Mouse (Mus musculus) urinary bladder, adult 18-20 months (tissue): ENCODE results near the gene Gm48552.

Experiments used
- DNase-seq, 2 experiments: peaks; one replicate each; pipeline ENCODE4 v3.0.0; 2022; ENCODE audit warnings: low spot score in 2 of 2, mixed read lengths in 2 of 2

The Gm48552 gene

DNA sequence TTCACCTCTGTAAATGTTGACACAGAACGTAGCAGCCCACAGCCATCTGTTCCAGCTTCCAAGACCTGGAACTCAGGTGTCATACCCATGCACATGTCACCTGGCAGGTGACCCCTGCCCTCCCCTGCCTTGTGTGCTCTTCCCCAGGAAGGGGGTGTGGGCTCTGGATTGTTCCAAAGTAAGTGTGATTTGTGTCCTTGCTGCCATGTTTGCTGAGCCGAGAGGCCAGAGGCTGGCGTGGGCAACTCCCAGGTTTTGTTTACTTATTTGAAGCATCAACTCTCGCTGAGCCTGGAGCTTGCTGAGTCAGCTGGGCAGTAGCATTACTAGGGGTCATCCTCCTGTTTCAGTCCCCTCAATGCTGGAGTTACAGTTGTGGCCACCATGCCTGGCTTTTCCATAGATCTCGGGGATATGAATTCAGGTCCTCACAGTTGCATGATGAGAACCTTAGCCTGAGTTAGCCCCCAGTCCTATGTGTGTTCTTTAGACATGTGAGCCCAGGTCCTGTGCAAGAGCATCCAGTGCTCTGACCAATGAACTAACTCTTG lies at the start of gene Gm48552:
TSS of gene Gm48552 (plus strand) at position 501 of the 551 bp plus-strand sequence.
- DNase-seq: no peak

DNA sequence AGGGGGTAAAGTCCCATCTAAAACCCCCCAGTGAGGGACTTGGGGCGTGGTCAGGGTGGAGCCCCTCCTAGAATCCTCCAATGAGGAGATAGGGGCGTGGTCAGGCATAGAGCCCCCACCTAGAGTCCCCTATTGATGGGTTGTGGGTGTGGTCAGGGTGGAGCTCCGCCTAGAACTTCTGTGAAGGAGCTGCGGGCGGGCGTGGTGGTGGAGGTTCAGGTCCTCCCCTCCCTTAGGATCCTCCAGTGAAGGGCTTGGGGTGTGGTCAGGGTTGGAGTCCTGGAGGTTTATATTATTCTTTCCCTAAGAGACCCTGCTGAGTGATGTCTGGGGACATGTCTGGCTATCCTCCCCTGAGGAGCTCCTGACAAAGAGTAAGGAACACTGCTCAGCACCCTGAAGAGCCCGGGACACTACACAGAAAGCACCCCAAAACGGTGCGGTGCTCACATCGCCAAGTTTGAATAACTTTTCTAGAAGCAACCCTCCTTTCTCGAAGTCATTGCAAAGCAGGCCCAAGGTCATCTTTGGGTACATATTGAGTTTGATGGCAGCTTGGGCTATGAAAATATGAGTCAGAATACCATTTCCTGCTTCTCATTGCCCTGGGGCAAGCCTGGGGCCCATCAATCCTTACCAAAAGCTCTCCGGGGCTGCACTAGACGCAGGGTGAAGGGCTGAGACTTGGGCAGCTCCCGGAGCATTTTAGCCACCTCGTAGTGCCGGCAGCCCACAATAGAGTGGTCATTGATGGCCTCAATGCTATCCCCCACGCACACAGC lies 48.1 kb upstream of the Gm48552 start:
- DNase-seq: no peak

DNA sequence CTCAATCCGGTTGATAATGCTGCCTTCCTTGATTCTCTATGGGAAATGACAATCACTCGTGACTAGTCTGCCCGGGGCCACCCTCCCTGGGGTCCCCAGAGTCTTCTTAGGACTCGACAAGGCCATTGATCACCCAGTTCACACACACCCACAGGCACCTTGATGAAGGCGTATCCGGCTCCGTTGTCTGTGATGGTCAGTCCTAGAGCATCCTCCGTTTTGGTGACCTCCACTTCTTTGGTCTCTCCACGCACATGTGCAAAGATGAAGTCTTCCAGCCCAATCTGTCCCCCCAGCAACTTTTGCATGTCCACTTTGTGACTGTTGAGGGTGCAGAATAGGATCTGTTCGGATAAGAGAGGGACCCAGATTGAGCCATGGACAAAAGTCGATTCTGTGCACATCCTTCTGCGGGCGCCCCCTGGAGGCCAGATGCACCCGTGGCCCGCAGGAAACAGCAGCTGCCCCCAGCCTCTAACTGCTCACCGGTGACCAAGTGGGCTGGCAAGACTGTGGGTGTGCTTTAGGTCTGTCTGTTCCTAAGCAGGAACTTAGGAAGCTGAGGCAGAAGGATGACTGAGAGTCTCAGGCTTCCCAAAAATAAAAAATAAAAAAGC lies 47.4 kb upstream of the Gm48552 start:
- DNase-seq: peak in 1 of 2 experiments; percentile 59

DNA sequence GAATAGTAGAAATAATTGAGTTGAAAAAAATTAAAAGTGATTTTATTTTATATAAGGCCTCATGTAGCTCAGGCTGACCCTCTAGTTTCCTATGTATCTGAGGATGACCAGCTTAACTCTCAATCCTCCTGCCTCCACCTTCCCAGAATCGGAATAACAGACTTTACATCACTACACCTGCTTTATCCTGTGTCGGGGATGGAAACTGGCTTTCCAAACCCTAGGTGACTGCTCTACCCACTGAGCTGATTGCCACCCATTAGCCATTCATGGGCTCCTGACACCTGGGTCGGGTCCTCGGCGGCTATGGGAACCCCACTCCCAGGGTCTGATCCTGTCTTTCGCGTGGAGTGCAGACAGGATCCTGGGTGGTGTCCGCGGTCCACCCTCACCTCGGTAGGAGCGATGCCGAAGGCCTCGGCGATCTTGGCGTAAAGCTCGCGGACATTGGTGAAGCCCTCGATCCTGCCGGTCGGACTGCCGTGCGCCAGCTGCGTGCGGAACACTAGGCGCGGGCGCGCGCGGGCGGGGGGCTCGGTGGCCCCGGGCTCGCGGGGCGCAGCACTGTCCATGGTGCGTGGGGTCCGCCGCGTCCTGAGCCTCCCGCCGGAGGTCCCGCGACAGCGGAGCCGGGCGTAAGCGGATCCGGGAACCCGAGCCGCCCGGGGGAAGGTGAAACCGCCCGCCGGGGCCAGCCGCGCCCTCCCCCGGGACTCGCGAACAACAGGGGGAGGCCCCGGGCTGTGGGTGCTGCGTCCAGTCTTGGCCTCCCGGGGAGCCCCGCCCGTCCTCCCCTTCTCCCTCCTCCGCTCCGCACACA lies 45.9 kb upstream of the Gm48552 start, which contains the start of gene Gipc3:
TSS of gene Gipc3 (minus strand) at position 581 of the 820 bp plus-strand sequence.
- no peak for DNase-seq

DNA sequence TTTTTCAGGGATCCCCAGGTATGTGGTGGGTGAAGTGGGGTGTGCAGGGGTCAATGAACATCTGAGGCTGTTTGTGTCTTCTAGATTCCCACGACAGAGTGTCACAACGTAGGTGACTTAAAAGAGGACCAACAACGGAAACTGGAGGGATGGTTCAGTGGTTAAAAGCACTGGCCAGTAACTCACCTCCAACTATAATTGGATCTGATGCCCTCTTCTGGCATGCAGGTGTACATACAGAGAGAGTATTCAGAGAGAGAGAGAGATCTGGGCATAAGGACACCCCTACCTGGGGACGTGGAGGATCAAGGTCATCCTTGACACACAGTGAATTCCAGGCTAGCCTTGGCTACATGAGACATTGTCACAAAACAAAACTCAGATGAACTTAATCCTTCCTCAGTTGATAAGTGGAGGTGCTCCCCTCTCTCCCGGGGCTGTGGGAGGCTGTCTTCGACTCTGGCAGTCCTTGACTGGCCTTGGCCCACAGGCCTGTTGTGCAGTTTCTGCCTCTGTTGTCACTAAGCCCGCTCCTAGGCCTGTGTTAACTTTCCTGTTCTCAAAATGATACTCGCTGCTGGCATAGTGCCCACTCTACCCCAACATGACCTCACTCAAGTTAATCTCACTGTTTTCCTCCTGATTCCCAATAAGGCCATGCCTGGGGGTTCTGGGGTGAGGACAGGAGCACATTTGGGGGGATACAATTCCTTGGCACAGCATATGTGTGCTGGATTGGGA lies 44.2 kb upstream of the Gm48552 start:
- DNase-seq: no peak

DNA sequence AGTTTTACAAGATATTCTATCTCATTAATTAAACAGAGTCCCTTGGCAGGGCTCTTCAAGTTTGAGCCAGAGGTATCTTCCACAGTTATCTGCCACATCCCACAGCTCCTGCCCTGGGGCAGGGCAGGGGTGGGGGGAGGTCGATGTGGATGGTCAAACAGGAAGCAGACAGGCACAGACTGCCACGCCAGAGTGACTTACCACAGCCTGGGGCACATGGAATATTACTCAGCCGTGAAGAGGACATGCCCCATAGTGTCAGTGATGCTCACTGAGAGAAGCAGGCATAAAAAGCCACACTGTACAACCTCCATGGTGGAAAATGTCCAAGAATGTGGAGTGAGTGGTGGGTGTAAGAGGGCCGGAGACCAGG lies 43.7 kb upstream of the Gm48552 start:
- DNase-seq: no peak

DNA sequence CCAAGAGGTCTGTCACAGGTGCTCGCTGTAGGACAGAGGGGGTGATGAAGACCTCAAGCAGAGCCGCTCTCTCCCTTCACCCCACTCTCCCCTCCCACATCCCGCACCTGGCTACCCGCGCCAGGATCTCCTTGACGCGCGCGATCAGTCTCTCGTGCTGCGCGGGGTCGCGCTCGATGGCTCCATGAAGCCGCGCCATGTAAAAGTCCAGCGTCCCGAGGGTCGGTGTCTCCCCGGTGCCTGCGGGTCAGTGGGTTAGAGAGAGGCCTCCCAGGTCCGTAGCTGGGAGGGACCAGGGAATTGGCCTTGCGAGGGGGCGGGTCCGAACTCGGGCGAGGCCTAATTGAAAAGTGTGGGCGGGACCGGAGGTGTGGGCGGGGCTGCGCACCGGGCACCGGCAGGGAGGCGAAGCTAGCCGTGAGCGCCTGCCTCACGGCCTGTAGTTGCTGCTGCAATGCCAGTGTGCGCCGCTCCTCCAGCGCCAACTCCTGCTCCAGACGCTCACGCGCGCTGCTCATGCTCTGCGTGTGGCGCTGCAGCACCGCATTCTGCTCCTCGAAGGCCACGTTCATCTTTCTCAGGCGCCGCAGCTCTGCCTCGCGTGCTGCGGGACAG lies 42.2 kb upstream of the Gm48552 start:
- peak; percentile 61 to 63 for DNase-seq

DNA sequence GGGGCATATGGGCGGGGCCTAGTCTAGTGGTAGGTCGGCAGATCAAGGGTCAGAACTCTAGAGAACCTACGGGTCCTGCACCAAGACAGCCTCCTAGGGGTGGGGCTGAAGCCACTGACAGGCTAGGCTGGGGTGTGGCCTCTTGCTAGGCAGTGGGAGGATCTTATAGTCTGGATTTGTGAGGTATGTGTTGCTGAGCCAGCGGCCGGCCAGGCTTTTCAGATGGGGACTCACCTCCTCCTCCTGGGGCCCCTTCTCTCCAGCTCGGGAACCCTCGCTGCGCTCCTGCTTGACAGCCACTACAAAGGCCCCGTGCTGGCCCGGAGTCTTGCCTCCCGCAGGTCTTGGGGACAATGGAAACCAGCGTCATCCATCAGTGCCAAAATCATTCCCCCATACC lies 39.7 kb upstream of the Gm48552 start:
- no peak for DNase-seq

DNA sequence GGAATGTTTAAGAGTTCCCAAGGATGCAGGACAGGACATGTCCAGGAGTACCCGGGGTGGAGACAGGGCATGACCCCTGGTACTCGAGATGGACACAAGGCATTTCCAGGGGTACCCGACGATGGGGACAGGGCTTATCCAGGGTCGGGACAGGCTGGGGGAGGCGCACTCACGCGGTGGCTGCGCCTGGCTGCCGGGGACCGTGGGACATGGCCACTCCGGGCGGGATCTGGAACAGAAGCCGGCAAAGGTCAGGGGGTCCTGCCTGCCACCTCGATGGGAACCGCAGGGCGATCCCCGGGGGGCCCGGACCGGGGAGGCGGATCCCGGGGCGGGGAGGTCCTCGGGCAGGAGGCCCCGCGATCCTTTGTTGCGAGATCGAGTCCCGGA lies 38.8 kb upstream of the Gm48552 start:
- DNase-seq: no peak

DNA sequence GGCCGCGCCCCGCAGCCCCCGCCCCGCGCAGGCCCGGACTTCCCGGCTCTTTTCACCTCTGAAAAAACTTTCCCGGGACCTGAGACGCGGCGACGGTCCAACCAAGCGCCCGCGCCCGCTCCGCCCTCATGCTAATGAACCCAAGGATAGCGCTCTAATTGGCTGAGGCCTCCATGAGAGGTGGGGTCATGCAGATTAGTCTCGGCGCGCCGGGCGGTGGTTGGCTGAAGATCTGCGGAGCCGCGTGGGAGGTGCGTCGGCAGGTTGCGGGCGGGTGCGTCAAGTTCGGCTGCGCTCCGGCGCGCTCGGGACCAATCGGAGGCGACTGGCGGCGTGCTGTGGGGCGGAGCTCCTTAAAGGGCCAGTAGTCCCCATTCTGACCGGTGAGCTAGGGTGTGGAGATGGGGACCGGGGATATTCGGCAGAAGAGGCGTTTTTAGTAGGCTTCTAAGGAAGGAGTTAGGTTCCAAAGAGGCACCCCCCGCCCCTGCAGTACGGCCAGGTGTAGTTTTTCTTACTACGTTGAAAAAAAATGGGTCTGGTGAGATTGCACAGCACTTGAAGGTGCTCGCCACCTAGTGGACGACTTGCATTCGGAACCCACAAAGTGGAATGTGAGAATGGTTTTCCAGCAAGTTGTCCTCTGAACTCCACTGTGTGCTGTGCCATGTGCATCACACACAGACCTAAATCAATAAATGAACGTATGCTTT lies 38.3 kb upstream of the Gm48552 start, which contains the start of gene Hmg20b:
TSS of gene Hmg20b (minus strand) at position 130 of the 713 bp plus-strand sequence.
- DNase-seq: peak; percentile 94 to 99

DNA sequence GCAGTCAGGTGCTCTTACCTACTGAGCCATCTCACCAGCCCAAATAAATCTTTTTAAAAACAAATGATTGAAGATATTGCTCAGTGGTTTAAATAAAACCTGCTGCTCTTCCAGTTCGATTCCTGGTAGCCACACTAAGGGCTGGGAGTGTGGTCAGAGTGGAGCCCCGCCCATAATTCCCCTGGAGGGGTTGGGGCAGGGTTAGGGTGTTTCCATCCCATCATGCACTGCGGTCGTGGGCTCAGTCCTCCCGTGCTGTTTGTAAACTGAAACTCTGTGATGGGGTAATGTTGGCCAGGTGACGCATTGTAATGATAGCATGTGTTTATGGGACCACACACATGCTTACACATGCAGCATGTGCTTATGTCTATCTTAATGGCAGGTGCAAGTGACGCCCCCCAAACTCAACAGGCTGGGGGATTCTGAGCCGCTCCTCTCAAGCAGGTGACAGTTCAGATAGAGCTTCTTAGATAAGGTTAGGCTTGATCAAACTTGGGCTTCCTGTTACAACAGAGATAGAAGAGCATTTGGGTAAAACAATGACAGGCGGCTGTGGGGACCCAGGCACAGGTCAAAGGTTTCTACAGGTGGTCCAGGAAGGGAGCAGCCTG lies 37.0 kb upstream of the Gm48552 start:
- DNase-seq: no peak

DNA sequence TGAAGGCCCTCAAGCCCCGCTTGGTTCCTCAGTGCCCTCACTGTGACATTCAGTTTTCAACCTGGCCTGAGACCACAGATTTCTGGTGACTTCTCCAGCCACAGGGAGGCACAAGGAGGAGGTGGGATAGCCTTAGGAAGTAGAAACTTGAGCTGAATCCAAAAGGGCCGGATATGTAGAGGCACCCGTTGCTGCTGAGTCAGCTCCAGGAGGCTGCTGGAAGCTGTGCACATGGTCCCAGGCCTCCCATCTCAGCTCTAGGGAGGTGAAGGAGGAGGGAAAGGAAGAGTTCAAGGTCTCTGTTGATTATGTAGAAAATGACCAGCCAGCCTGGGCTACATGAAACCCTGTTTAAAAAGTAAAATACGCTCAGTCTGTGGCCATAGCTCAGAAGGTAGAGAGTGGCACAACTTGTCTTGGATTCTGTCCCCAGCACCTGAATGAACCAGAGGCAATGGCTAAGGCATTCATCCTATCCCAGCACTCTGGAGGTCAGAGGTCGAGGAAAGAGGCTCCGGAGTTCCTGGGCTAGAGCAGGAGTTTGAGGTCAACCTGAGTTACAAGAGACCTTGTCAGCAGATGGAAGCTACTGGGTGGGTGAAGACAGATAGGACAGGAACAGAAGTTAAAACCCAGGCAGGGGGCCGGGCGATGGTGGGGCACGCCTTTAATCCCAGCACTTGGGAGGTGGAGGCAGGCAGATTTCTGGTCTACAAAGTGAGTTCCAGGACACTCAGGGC lies 33.9 kb upstream of the Gm48552 start:
- no peak for DNase-seq

DNA sequence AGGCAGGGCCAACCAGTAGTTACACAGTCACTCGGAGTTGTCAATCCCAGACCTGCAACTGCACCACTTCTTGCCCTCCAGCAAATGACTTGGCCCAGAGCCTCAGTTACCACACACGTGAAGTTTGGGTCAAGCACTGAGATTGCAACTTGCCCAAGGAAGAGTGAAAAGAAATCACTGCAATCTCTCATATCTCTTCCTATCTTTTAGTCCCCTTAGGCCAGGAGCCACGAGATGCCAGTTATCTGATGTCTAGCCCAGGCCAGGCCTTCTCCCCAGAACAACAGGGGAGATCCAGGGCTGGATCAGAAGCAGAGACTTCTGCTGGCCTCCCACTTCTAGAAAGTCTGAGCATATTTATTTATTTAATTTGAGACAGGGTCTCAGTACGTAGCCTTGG lies 33.3 kb upstream of the Gm48552 start:
- DNase-seq: no peak

DNA sequence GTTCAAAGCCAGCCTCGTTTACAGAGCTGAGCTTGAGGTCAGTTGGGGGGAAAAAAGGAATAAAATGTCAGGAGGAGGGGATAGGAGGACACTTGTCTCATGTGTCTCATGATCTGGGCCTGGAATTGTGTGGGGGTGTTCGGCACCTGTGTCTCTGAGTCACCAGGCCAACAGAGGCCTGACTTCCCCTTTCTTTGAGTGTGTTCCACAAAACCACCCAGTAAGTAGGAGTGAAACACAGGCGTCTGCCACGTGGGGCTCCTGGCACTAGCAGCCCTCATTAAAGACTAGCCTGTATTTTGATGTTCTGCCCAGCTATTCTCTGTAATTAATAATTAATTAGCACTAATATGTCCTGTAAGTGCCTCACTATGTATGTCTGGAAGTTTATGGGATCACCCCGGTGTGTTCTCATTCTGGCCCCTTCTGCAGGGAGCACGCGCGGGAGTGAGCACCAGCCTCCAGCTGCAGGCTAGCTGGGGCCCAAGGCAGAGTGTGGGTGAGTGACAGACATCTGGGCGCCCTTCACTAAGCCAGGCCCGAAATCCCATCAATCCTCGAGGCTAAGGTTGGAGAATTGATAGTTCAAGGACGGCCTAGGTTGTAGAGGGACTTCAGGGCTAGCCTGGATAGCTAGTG lies 32.3 kb upstream of the Gm48552 start:
- DNase-seq: no peak

DNA sequence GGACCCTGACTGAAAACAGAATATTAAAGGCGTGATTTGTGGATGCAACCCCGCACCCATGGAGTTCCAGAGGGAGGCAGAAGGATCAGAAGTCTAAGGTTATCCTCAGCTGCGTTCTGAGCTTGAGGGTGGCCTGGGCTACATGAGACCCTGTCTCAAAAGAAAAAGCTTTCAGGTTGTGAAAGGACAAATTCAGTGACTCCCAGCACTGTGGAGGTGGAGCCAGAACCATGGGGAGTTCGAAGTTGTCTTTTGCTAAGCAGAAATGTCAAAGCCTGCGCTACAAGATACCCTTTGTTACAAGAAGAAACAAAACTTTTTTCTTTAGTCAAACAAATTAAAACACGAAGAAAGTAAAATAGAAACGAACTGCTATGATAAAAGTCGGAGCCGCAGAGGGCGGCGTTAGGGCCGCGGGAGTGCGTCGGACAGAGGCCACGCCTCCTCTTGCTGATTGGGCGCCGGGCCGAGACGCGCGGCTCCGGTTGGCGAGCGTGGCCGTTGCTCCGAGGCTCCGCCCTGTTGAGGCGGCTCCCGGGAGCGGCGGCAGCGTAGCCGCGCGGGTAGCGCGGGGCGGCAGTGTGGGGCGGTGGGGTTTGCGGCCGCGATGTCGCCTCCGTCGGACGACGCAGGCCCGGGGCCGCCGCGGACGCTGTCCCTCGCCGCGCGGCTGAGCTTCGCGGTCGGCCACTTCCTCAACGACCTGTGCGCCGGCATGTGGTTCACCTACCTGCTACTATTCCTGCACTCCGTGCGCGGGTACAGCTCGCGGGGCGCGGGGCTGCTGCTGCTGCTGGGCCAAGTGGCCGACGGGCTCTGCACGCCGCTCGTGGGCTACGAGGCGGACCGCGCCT lies 31.6 kb upstream of the Gm48552 start, which contains the start of gene Mfsd12:
TSS of gene Mfsd12 (plus strand) at position 501 of the 854 bp plus-strand sequence.
- peak; percentile 72 to 87 for DNase-seq

DNA sequence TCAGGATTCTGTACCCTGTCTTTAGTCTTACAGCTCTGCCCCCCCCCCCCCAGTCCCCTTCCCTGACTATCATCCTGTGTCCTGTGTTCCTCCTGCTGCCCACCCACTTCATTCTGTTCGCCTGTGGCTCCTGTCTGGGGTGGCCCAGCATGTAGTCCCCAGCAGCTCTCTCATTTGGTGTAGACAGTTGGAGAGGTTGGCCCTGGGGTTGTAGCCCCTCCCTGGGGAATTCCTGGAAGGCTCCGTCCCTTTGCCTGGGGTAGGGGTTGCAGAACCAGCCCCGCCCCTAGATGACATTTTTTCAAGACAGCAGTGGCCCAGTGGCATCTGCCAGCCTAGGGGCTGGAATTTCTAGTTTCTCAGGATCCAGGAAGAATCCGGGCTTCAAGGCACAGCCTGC lies 30.6 kb upstream of the Gm48552 start:
- no peak for DNase-seq

DNA sequence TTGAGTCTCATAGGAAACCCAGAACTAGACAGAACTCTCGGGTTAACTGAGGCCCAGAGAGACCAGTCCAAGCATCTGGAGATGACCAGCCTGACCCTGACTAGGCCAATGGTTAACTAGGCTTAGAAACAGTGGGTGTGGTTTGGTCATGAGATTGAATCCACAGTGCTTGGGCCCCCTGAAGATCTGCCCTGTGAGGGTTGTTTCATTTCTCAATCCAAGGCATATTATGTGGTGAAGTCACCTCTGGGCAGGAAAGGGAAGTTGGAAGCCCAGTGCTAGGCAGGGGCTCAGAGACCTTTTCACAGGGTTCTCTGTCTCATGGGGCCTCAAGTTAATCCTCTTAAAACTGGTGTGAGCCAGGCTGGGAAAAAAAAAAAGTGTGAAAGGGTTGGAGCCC lies 30.0 kb upstream of the Gm48552 start:
- no peak for DNase-seq

DNA sequence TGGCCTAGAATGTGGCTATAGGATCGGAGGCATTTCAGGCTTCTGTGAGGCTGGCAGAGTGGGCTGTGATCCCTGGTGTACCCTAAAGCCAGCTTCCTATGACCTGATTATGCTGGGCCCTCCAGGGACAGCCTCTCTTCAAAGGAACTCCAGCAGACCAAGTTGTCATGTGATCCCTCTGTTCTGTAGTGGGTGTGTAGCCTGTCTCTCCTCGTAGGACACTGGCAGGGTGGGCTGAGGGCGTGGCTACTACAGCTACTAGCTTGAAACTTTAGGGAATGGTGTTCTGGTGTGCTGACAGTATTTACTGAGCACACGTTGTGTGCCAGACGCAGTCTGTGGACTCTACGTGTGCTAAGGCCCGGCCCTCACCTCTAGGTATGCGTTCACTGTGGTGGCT lies 28.1 kb upstream of the Gm48552 start:
- no peak for DNase-seq
